Mouse (Mus musculus): ENCODE measurements around the gene Nckap5.

The Nckap5 gene

DNA sequence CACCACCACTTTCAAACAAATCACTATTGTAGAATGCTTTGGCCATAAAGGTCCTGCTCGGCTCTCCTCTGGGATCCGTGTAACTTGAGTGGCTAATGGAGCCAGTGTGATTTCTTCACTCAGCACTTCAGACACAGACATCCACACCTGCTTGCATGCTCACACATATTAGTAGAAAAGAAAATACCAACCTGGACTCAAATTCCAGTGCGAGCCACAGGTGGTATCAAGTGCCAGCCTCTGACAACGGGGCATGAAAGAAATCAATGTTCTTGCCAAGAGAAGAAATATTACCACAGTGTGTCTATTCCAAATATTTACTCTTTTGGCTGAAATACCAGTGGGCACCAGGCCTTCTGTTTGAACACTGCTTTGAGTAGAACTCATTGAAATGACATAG lies 208.6 kb downstream of the Nckap5 start:
- no peak for ATAC-seq (ENCODE audit: low TSS enrichment)

DNA sequence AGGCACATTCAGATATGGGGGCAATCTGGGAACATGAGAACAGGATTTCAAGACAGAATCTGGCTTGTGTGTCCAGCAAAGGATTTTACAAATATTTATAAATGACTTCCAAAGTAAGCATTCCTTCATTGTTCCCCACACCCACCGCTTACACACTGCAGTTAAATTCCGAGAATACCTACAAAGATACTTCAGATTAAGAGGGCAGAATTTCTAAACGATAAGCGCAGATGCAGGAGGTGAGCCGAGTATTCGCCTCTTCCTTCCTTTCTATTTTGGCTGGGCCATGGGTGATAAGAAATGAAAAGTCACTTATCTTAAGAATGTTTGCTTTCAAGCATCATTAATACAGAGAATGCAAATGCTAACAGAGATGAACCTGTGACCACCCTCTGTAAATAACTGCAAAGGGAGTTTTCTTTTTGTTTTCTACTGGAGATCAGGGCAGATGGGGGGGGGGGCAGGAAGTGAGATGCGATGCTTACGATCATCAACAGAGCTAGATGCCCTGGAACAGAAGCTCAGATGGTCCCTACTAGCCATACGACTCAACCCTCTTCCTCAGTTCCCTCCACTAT lies 213.0 kb downstream of the Nckap5 start:
- no peak for ATAC-seq (ENCODE audit: low TSS enrichment)

DNA sequence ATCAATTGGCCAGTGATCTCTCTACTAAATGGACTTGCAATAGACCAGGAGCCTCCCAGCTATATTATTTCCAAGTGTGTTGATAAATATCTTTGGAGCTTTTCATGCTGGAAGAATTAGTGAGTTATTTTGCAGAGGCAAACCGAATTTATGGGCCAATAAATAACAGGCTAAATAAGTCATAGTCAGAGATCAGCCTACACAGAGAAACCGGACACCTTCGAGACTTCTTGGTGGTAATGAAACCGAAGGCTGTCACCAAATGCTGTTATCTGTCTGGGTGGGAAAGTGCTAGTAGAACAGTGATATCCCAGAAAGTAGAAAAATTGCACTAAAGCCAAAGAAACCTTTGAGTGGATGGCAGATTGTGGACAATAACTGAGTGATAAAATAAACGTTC lies 213.6 kb downstream of the Nckap5 start:
- ATAC-seq (ENCODE audit: low TSS enrichment), result no peak

DNA sequence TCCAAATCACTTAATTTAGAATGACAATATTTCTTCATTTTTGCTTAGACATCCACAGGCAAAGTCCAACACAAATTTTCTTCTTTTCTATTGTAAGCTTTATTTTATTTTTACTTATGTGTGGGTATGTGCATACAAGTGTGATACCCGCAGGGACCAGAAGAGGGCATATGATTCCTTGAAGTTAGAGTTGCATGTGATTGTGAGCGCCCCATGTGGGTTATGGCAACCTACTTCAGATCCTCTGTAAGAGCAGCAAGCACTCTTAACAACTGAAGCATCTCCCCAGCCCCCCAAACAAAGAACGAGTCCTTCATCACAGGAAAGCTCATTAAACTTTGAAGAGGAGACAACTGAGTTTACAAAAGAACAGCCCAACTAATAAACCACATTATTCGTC lies 217.7 kb downstream of the Nckap5 start:
- no peak for ATAC-seq (ENCODE audit: low TSS enrichment)

DNA sequence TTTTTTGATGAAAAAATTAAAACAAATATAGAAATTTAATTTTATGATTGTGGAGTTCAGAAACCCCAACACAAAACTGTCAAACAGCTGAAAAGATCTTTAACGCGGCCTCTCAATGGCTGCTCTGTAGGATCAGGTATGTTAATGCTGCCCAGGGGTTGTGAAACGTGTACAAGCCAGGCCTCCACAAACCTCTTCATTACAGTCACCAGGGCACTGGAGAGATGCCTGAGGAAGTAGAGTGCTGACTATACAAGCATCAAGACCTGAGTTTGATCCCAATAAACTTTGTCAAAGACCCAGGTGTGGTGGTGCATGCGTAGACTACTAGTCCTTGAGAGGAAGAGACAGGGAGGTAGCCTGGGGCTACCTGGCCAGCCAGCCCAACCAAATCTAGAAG lies 222.0 kb downstream of the Nckap5 start:
- no peak for ATAC-seq (ENCODE audit: low TSS enrichment)

DNA sequence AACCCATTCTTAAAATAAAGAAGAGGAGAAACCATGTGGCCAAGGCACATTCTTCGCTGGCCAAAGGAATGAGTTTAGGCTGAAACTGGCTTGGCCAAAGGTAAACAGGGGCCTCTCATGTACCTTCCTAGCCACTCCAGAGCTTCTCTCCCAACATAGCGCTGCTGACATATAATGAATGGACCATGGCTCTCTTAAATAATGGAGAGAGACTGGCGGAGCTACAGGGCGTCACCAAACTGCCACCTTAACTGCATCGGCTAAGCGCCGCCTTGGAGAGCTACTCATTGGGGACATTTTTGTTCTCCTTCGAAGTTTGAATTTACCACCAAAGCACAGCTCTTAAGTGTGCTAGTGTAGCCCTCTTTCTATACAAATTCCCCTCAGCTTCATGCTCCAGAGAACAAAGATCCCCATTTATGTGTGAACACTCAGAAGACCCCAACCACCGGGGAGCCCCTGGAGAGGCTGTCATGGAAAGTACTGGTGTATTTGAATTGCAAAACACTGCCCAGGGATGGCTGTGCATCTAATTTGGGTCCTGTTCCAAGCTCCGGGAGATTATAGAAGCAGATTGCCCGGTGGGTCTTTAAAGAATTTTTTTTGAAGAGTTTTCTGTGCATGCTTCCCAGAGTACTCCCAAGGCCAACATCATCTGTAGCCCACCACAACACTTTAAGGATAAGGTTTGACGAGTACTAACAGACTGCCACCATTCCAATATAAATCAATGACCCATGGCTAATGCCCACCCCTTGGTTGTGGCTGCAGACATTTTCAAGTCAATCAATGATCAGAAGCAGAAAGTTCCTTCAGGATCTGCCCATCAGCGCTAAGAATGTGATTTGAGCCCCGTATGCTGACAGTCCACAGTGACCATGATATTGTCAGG lies 224.2 kb downstream of the Nckap5 start:
- ATAC-seq (ENCODE audit: low TSS enrichment), result no peak

DNA sequence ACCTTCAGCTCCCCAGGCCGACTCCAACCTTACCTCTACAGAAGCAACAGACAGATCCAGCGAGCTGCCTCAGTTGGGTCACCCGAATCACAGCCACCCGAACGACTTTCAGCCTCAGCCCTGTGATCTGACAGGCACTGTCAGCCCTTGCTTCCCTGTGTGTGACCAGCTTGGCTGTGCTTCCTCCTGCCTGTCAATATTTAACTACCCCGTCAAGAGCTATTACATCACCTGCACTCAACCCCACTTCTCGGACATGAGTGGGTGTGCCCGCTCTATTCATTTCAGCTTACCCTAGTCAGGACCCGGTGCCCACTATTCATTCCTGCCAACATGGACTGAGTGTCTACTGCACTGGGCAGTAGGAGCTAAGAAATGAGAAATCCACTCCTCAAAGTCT lies 226.0 kb downstream of the Nckap5 start:
- no peak for ATAC-seq (ENCODE audit: low TSS enrichment)

DNA sequence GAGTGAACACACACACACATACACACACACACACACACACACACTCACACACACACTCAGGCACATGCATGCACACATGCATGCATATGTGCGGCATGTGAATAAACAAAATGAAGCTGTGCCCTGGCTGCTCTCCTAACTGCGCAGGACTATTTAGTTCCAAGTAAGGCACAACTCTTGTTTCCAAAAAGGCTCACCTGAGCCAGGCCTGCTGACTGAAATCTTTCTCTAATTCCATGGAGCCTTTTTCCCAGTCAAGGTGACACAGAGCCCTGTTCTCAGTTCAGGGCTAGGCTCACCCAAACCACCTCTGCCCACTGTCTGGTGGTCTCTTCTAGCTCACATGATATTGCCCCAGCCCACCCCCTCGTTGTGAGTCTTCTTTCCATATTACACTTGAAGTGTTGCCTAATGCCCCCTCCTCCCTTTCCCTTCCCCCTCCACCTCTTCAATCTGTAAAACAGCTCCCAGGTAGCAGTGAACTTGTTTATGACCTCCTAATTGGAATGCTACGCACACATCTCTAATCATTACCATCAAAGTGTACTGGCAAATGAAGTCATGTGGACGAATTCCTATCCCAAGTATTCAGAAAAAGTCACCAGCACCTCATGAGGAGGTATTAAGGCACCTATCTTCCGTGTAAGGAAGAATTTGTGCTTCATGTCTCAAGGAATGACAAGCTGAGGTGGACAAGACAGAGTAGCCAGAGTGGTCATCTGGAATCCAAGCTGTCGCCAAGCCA lies 226.7 kb downstream of the Nckap5 start:
- no peak for ATAC-seq (ENCODE audit: low TSS enrichment)

DNA sequence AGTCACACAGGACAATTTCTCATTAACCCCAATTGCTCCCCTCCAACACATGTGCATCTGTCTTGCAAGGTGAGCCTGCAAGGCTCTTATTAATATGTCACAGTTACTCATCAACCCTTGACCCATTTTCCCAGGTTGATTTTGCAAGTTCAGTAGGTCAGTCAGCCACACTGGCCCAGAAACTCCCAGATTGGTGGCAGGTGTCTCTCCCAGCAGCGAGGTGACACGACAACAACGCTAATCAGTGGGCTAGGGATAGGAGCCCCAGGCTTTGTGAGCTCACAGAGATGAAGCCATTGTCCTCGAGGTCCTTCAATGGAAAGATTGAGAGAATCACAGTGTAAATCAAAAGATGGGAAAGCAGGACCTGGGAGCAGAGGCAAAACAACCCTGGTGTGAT lies 230.0 kb downstream of the Nckap5 start:
- no peak for ATAC-seq (ENCODE audit: low TSS enrichment)

DNA sequence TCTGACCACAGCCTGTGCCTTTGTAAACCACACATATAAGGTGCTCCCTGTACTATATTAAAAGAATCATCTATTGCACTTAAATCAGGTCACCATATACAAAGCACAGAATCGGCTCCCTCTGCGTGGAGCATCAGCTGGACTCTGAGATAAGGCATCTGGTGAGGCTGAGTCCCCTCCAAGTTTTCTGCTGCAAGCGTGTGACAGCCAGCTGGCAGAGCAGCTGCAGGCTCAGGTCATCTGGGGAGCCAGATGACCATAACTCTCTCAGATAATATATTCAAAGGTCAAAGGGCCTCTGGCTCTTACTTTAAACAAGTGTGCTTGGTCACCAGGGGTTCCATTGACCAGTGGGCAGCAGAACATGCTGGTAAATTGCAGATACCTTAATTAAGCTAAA lies 233.2 kb downstream of the Nckap5 start:
- ATAC-seq (ENCODE audit: low TSS enrichment), result no peak

DNA sequence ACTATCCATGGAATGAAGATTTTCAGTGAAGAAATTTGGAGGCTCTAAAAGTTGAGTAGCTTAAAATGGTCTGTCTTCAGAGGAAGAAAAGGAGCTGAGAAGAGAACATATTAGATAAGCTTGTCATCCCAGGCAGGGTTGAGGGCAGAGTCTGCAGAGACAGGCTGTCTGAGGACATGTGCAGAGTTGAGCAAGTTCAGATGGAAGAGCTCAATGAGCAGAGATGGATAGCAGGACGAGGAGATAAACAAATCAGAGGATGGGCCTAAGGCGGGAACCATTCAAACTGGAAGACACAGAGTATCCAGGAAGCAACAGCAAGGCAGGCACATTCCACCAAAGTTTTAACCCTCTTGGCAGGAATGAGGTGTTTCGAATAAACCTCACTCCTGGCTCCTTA lies 235.8 kb downstream of the Nckap5 start:
- no peak for ATAC-seq (ENCODE audit: low TSS enrichment)

DNA sequence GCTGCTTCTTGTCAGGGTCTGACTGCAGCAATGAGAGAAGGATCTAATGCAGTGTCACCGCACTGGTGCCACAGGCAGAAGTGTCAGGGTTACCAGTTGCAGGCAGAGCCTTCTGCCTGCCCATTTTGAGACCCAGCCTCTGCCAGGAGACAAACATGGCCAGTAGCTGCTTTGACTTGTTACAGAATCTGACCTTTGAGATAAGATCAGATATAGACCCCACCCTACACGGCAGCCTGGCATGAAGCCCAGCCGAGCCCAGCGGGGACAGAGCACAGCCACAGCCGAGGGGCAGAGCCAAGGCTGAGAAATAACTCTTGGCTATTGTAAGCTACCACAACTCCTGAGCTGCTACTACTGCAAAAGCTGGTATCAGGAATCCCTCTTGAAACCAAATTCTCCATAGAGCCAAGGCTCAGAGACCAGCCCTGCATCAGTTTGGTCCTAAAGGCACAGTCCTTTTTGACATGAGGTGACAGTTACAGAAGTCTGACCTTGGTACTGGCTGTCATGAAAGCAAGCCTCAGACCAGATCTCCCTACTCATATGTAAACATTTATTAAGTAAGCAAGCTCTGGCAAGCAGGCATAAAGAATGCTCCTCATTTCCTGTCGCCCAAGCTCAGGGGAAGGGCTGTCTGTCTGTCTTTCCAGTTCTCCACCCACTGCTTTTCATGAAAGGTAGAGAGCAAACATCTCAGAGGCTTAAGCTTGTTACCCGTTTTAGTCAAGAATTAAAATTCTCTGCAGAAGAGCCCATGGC lies 237.4 kb downstream of the Nckap5 start:
- no peak for ATAC-seq (ENCODE audit: low TSS enrichment)

DNA sequence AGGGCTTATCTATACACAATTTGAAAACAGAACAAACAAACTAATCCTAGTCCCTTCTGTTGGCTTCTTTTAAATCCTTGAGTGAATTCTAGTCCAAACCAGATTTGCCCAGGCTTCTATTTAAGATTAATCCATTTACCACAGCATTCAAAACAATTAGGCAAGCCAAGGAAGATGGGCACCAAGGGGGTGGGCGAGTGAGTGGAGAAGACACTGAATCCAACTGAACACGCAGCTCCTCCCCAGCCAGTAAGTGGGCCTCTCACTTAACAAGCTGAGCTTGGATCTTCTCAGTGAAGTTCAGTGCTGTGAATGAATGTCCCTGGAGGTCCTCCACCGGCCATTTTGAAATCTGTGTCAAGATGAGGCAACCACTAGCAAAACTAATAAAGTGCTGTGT lies 239.7 kb downstream of the Nckap5 start:
- ATAC-seq (ENCODE audit: low TSS enrichment), result no peak

DNA sequence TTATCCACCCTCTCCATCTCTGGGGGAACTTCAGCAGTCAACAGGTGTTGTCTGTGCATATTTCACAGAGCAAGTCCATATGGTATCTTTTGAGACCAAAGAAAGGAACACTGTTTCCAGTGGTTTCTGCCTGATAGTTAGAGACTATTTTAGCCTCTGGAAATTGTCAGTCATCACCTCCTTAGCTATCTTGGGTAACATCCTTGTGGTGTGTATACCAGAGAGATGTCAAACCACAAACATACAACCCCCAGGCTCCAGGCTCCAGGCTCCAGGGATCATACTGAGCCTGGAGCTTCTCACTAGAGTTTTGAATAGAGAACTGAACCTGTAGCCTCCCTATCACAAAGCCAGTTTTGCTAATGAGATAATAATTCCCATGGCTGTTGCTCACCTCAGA lies 252.4 kb downstream of the Nckap5 start:
- ATAC-seq (ENCODE audit: low TSS enrichment), result no peak

DNA sequence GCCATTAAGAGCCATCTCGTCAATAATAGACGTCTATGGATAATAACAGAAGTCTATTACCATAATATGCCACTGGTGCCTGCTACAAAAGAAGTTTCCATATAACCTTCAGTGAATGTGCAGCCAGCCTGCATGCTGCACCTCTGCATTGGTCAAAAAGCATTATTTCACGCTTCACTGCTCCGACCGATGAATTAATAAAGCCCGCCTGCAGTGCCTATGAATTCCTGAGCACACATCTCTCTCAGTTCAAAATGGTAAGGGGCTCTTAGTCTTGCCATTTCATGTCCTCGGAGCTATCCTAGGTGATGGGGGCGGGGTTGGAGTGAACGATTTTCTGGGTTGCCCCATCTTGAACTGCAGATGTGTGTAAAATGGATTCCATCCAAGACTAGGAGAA lies 256.3 kb downstream of the Nckap5 start:
- no peak for ATAC-seq (ENCODE audit: low TSS enrichment)

DNA sequence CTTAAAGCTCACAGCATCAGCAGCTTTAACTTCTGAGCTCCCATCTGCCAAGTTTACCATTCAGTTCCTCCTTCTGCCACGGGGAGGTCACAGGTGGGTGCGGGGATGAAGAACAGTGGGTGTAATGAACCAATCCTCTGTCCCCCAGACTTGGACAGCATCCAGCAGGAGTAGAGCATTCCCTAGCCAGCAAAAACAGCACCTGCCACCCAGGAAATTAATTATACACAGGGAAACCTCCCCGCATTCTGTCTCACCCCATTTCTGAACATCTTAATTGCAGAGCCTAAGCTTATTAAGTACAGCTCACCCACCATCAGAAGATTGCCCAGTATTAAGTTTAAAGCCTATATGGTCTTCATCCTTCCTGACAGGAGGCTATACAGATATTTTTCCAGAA lies 256.9 kb downstream of the Nckap5 start:
- ATAC-seq (ENCODE audit: low TSS enrichment), result no peak

DNA sequence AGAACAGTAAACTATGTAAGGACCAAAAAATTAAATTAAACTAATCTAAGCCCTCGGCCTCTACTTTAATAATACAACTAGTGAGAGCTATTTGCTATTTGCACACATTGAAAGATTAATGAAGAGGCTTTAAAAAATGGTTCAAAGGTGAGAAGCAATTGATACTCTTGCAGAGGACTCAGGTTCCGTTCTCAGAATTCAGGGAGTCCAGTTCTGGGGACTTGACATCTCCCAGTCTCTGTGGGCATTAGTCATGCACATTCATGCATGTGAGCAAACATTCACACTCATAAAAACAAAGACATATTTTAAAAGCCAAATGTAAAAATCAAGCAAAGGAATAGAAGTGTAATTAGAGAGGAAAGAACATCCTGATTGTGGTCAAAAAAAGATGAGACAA lies 257.5 kb downstream of the Nckap5 start:
- no peak for ATAC-seq (ENCODE audit: low TSS enrichment)

DNA sequence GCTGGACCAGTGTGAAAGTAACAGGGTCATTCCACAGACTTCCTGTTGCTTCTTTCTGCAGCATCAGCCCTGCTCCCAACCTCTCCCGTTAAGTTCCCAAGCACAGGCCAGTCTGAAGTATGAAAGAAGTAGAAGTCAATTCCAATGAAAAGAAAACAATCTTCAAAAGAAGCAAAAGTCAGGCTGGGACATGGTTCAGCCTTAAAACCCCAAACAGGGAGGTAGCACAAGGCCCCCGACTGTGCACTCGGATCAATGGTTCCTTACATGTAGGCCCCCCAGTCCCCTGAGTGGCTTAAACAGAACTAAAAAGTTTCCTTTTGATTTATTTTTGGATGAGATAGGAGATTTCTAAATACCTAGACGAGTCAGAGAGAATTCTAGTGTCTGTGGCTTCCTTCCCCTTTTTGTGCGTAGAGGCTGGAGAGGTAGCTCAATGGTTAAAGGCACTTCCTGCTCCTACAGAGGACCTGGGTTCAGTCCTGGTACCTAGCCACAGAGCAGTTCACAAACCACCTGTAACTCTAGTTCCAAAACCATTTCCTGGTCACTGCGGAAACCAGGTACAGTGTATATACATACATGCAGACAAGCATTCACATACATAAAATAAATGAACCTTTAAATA lies 260.9 kb downstream of the Nckap5 start:
- no peak for ATAC-seq (ENCODE audit: low TSS enrichment)

DNA sequence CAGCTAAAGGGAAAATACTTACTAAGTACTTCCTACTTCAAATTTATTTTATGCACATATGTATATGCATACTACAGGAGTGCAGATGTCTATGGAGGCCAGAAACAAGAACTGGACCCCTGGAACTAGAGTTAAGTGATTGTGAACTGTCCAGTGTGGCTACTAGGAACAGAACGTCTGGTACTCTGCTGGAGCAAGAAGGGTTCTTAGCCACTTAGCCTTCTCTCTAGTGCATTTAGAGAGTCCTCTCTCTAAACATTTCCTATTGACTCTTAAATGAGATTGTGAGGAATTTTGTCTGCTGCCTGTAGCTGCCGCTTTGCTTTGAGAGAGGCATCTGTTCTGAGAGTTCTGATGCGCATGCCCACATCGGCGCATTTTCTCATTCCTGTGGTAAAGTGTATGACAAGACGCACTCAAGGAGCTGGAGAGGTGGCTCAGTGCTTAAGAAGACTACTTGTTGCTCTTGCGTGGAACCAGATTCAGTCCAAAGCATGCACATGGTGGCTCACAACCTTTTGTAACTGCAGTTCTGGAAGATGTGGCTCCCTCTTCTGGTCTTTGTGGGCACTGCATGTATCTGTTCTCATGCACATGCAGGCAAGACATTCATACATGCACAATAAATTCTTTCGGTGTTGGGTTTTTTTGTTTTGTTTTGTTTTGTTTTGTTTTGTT lies 261.9 kb downstream of the Nckap5 start:
- ATAC-seq (ENCODE audit: low TSS enrichment), result no peak

DNA sequence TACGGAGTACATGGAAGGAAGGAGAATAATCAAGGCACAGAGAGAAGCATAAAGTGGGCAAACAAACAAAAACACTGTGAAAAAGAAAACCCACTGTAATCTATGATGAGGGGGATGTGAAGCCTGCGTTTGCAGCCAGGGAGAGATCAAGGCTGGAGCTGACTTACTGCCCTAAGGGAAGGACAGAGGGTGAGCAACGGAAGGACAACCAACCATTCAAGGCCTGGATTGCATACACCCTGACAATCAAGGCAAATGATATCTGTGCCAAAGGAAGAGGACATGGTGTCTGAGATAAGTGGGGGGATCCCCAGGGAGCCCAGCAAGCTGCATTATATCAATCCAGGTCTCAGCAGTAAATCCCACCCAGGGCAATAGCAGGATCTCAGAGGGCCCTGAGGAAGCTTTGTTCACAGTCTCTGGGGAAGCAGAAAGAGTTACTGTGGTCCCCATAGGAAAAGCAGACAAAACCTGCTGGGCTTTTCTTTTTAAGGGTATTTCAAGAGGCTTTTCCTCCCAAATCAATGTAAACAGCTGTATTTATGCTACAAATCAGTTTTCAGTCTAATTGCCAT lies 265.4 kb downstream of the Nckap5 start:
- ATAC-seq (ENCODE audit: low TSS enrichment), result no peak

DNA sequence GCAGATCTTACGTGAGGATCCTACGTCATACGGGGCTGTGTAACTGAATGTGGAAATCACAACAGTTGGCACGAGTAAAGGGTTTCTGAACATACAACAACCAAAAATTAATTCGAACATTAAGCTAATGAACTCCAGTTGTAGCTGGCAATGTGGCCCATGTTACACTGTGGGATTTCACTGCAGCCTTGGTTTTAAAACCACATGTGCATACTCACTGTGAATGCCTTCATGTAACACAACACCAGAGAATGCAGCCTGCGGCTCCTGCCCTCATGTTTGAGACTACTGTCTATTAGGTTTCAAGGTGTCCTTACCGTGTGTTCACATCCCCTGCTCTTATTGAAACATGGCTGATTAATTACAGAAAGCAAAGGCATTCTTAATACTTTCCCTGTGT lies 269.7 kb downstream of the Nckap5 start:
- ATAC-seq (ENCODE audit: low TSS enrichment), result no peak

All from frontal cortex, adult (tissue).